Mouse (Mus musculus): ENCODE data around the gene C1qtnf2. TPM values are rescaled to one million over a fixed set of nuclear protein-coding genes. Genes with fewer than 3 reads are reported as not detected.

C1qtnf2 gene
- polyA plus RNA-seq, 1 experiment from 2014 or later: 3.9 TPM

GRCm38 (mm10) chr11:43452266-43452665 is 21.8 kb upstream of the C1qtnf2 start:
- 82% methylated on average over 2 of the region's 2 CpGs for WGBS
- ATAC-seq: no peak
- no peaks in the 10 kb centered on the region for H3K4me1 ChIP-seq (replicated peaks)

GRCm38 (mm10) chr11:43463204-43463603 is 10.9 kb upstream of the C1qtnf2 start:
- Histone ChIP-seq H3K4me1 (replicated peaks) (no peaks in the 10 kb centered on the region), H3K9ac (replicated peaks) (no peak overlapping the region), H3K4me3 (replicated peaks) (no peak overlapping the region), H3K9me3 (no peaks in the 10 kb centered on the region), H3K4me2 (replicated peaks) (no peak overlapping the region), H3K36me3 (no peaks in the 10 kb centered on the region), H3K27me3 (no peaks in the 10 kb centered on the region), H3K27ac (no peak overlapping the region)
- WGBS: 93% methylated on average over 25 of the region's 25 CpGs
- no peak for ATAC-seq

More at GRCm38 (mm10) chr11:43452266-43452665, 21.8 kb upstream of the C1qtnf2 start:
- Histone ChIP-seq H3K9ac (replicated peaks) (no peak overlapping the region), H3K4me2 (replicated peaks) (no peak overlapping the region), H3K4me3 (replicated peaks) (no peak overlapping the region), H3K9me3 (no peaks in the 10 kb centered on the region), H3K36me3 (peaks cover 9% of the 10 kb centered on the region), H3K27me3 (no peaks in the 10 kb centered on the region), H3K27ac (no peak overlapping the region)

GRCm38 (mm10) chr11:43470118-43470517 is 4.0 kb upstream of the C1qtnf2 start:
- Histone ChIP-seq H3K27me3 (peaks cover 3% of the 10 kb centered on the region; the same call in 1 of the 2 replicates), H3K9ac (replicated peaks) (no peak overlapping the region), H3K27ac (no peak overlapping the region), H3K36me3 (no peaks in the 10 kb centered on the region), H3K4me3 (replicated peaks) (no peak overlapping the region), H3K9me3 (no peaks in the 10 kb centered on the region), H3K4me2 (replicated peaks) (no peak overlapping the region), H3K4me1 (replicated peaks) (peaks cover 16% of the 10 kb centered on the region)
- no peak for ATAC-seq
- WGBS: 76% methylated on average over 5 of the region's 5 CpGs

DNA sequence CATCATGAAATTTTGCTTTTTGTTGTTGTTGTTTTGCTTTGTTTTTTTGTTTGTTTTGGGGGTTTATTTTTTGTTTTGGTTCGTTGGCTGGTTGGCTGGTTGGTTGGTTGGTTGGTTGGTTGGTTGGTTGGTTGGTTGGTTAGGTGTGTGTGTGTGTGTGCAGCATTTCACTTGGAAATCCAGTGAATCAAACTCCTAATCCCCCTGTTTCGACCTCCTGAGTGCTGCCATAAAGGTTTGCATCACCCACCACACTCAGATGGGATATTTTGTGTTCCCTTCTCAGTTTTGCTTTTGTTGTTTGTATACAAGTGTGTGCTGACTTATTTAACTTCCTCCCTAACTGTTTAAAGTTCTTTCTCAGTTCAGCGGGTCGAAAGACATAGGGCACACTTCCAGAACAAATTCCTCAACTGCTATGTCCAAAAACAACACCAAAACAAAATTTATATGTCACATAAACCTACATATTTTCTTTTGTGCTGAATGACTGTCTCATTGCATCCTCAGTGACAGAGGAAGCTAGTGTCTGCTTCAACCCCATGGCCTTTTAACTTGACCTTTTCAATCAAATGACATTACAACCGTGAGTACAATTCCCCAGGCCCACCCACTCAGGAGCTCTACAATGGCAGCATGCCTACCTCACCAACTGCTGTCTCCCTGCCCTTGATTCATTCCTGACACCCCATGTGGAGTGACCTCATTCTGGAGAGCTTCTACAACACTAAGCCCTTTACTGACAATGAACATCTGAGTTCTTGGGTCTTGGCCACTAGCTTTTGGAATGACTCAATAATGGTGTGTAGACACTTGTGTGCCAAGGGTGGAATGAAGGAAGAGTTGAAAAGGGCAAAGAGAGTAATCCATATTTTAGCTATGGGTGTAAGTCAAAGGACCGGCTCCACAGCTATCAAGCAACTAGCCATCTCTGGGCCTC is 2.9 kb upstream of the C1qtnf2 start:
- Histone ChIP-seq H3K36me3 (no peaks in the 10 kb centered on the region), H3K9ac (replicated peaks) (no peak overlapping the region), H3K27me3 (peaks cover 6% of the 10 kb centered on the region; the same call in 1 of the 2 replicates), H3K4me1 (replicated peaks) (peaks cover 17% of the 10 kb centered on the region), H3K27ac (no peak overlapping the region), H3K4me3 (replicated peaks) (no peak overlapping the region), H3K9me3 (no peaks in the 10 kb centered on the region), H3K4me2 (replicated peaks) (no peak overlapping the region)
- WGBS: 70% methylated on average over 6 of the region's 6 CpGs
- ATAC-seq: no peak

GRCm38 (mm10) chr11:43473115-43473514 is 961 bp upstream of the C1qtnf2 start:
- no peak overlapping the region for H3K27ac ChIP-seq
- no peaks in the 10 kb centered on the region for H3K9me3 ChIP-seq
- H3K9ac ChIP-seq (replicated peaks): no peak overlapping the region
- H3K36me3 ChIP-seq: no peaks in the 10 kb centered on the region
- H3K4me1 ChIP-seq (replicated peaks): peaks cover 17% of the 10 kb centered on the region
- 74% methylated on average over 1 of the region's 1 CpGs for WGBS
- ATAC-seq: no peak
- H3K27me3 ChIP-seq: peaks cover 6% of the 10 kb centered on the region; the same call in 1 of the 2 replicates
- H3K4me2 ChIP-seq (replicated peaks): no peak overlapping the region
- H3K4me3 ChIP-seq (replicated peaks): no peak overlapping the region

DNA sequence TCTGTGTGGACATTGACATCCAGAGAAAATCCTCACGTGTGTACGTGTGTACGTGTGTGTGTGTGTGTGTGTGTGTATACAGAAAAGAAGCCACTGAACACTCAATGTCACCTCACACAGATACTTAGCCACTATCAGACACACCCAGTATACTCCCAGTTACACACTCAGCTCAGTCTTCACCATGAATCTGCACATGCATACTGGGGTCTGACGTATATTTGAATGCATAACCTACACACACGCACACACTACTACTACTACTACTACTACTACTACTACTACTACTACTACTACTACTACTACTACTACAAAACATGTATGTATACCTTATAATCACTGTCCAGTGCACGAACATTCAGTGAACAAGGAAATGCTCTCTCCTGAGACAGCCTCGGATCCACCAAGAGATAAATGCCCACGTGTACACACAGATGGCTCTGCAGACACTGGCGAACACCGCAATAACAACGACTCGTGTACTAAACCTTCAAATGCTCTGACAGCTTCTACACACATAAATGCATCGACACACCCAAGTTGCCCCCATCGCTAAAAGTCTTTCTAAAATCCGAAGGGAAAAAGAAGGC is 346 bp upstream of the C1qtnf2 start:
- Histone ChIP-seq H3K4me1 (replicated peaks) (peaks cover 17% of the 10 kb centered on the region), H3K9me3 (no peaks in the 10 kb centered on the region), H3K36me3 (no peaks in the 10 kb centered on the region), H3K4me2 (replicated peaks) (peak overlapping the region; percentile 63), H3K9ac (replicated peaks) (peak overlapping the region; percentile 58), H3K4me3 (replicated peaks) (peak overlapping the region; percentile 37), H3K27ac (no peak overlapping the region), H3K27me3 (peaks cover 6% of the 10 kb centered on the region; the same call in 1 of the 2 replicates)
- peak; percentile 44 for ATAC-seq
- 51% methylated on average over 15 of the region's 15 CpGs for WGBS

DNA sequence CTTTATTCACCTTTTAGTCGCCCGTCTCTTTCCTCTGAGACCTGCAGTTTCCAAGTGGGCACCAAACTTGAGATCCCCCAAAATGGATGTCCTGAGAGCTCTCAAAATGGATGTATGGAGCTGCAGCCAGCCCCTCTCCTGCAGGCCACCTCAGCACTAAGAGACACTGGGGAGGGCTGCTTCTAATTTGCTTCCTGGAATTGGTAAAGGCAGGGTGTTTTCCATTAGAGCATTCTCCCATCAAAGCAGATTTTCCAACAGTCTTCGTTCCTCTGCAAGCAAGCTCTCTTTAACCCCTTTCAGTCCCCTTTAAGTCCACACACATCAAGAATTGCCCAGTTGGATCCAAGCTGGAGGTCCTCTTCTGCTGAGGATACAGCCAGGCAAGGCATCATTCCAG is 5.3 kb downstream of the C1qtnf2 start:
- H3K4me2 ChIP-seq (replicated peaks): no peak overlapping the region
- no peaks in the 10 kb centered on the region for H3K9me3 ChIP-seq
- ATAC-seq: no peak
- H3K4me1 ChIP-seq (replicated peaks): peaks cover 14% of the 10 kb centered on the region
- H3K36me3 ChIP-seq: no peaks in the 10 kb centered on the region
- H3K9ac ChIP-seq (replicated peaks): no peak overlapping the region
- WGBS: 87% methylated on average over 3 of the region's 3 CpGs
- H3K27ac ChIP-seq: no peak overlapping the region
- H3K4me3 ChIP-seq (replicated peaks): no peak overlapping the region
- peaks cover 6% of the 10 kb centered on the region; the same call in 1 of the 2 replicates for H3K27me3 ChIP-seq

DNA sequence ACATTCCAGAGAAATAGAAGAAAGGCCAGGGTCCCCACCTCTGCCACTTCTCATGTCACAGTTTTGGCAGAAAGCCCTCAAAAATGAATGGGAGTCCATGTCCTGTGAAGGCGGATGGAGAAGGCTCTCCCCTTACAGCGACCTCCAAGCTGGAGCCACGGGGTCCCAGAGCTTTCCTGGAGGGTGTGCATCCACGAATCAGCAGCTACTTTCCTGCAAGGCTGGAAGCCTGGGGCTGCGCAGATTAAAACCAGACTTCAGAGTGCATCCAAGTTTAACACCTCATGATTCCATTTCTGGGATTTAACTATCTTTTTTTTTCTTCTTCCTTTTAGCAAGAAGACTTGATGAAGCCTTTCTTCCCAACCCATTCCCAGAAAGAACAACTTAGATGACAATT is 6.5 kb downstream of the C1qtnf2 start:
- H3K4me2 ChIP-seq (replicated peaks): no peak overlapping the region
- WGBS: 75% methylated on average over 5 of the region's 5 CpGs
- no peak for ATAC-seq
- H3K9ac ChIP-seq (replicated peaks): no peak overlapping the region
- peaks cover 11% of the 10 kb centered on the region for H3K4me1 ChIP-seq (replicated peaks)
- H3K27me3 ChIP-seq: no peaks in the 10 kb centered on the region
- no peaks in the 10 kb centered on the region for H3K9me3 ChIP-seq
- no peak overlapping the region for H3K4me3 ChIP-seq (replicated peaks)
- no peak overlapping the region for H3K27ac ChIP-seq
- H3K36me3 ChIP-seq: no peaks in the 10 kb centered on the region

GRCm38 (mm10) chr11:43481672-43482522 is 7.8 kb downstream of the C1qtnf2 start:
- Histone ChIP-seq H3K36me3 (no peaks in the 10 kb centered on the region), H3K4me2 (replicated peaks) (no peak overlapping the region), H3K9me3 (no peaks in the 10 kb centered on the region), H3K4me3 (replicated peaks) (no peak overlapping the region), H3K4me1 (replicated peaks) (peaks cover 11% of the 10 kb centered on the region), H3K27ac (no peak overlapping the region), H3K9ac (replicated peaks) (no peak overlapping the region), H3K27me3 (no peaks in the 10 kb centered on the region)
- 69% methylated on average over 3 of the region's 3 CpGs for WGBS
- ATAC-seq: no peak

DNA sequence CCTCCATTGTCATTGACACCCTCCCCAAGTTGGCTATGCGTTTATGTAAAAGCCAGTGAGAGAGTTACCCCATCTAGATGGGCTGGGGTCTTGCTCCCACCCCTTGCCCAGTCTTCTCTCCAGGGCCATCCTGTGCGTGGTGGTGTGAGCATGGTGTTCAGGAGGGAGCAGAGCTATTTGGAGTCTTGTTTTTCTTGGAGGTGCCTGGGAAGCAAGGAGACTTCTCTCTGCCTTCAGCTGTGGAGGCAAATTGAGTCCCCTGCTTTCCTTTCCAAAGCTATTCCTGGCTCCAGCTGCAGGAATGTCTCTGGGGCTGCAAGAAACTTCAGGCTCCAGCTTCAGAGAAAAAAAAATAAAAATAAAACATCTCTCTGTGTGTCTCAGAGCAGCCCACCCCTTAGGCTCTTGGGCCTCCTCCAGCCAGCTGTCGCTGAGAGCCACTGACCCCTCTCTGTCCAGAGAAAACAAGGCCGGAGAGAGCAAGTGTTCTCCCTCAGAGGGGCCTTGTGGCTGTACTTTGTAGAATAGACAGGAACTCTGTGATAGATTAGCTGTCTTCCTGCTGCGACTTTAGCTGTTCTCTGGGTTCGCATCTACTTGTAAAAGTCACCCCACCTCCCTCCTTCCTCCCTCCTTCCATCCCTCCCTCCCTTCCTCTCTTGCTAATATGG is 9.2 kb downstream of the C1qtnf2 start:
- ATAC-seq: no peak
- WGBS: 72% methylated on average over 6 of the region's 6 CpGs
- no peak overlapping the region for H3K27ac ChIP-seq

DNA sequence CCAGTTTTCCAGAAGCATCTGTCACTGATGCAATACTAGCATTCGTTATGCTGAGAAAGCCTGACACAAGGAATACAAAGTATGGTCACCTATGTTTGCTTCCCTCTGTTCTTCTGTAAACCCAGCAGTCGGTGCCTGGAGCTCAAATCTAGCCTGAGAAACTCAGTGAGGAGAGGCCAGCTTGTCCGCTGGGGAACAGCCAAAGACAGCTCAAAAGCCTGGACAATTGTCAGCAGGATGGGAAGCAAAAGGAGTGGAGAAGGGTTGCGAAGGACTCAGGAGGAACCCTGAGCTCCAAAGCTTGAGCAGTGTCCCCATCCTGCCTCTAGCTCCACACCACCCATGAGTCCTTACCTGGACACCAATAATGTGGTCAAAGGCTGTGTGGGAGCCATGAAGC is 10.0 kb downstream of the C1qtnf2 start:
- ATAC-seq: peak; percentile 24; the same call in 1 of the 2 replicates
- H3K27me3 ChIP-seq: no peaks in the 10 kb centered on the region
- WGBS: 81% methylated on average over 4 of the region's 4 CpGs
- no peak overlapping the region for H3K4me3 ChIP-seq (replicated peaks)
- H3K4me1 ChIP-seq (replicated peaks): peaks cover 11% of the 10 kb centered on the region
- H3K9me3 ChIP-seq: no peaks in the 10 kb centered on the region
- no peak overlapping the region for H3K4me2 ChIP-seq (replicated peaks)
- H3K36me3 ChIP-seq: no peaks in the 10 kb centered on the region
- H3K9ac ChIP-seq (replicated peaks): no peak overlapping the region
- H3K27ac ChIP-seq: no peak overlapping the region

More for the DNA sequence above, 9.2 kb downstream of the C1qtnf2 start:
- no peak overlapping the region for H3K4me3 ChIP-seq (replicated peaks)
- H3K9ac ChIP-seq (replicated peaks): no peak overlapping the region
- no peaks in the 10 kb centered on the region for H3K36me3 ChIP-seq
- no peak overlapping the region for H3K4me2 ChIP-seq (replicated peaks)
- H3K27me3 ChIP-seq: no peaks in the 10 kb centered on the region
- H3K4me1 ChIP-seq (replicated peaks): peaks cover 11% of the 10 kb centered on the region
- H3K9me3 ChIP-seq: no peaks in the 10 kb centered on the region

All from midbrain, embryonic 13.5 days (tissue).